Mouse (Mus musculus): ENCODE measurements around the gene Rraga.

DNA sequence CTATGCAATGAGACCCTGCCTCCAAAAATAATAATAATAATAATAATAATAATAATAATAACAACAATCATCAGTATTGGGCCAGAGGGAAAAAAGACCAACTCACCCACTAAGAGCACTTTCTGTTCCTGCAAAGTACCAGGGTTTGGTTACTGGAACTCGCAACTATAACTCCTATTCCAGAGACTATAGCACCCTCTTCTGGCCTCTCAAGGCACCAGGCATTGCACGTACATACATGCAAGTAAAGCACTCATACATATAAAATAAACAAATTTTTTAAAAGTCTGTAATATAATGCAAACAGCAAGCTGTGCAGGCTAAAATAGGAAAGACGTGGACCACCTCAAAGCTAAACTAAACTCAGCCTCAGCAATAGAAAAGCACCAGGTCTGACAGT lies 12.8 kb downstream of the Rraga start:
- TF ChIP-seq CTCF (IDR thresholded peaks at IDR 0.05; ENCODE audit: borderline replicate concordance, insufficient read depth, low read length) (no peak), POLR2A (IDR thresholded peaks at IDR 0.05; ENCODE audit: low read depth, low read length) (no peak)

Data from embryonic fibroblast, embryonic 13.5 days (primary cell).